Mouse (Mus musculus) CD4-positive naive resting alpha-beta T cell, adult 57 days (primary cell): ENCODE data around the gene Nt5c3b. TPM values are rescaled to one million over a fixed set of nuclear protein-coding genes. Genes with fewer than 3 reads are reported as not detected.

ENCODE experiments used
- total RNA-seq: library from RNA; stranded (reverse); gene quantifications from one replicate; pipeline ENCODE4 v1.2.4, GENCODE M21; 2023

Nt5c3b gene
- total RNA-seq: 91.2 TPM

DNA sequence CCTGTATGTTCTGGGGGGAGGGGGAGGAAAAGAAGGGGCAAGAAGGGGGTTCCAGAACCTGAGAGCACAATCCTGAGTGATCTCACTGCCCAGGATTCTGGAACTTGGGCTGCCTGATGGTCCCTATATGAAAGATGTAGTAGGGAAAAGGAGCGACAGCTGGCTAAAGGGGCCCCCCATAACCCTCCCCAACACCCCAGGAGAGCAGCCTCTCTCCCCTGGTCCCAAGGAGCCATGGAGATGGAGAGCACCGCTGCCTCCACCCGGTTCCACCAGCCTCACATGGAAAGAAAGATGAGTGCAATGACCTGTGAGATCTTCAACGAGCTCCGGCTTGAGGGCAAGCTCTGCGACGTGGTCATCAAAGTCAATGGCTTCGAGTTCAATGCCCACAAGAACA is at the start of gene Nt5c3b, which contains the start of gene Klhl10:
Gene Nt5c3b (minus strand): TSS at position 12 of the 400 bp plus-strand sequence.
Gene Klhl10 (plus strand): TSS at position 121 of the 400 bp plus-strand sequence.

DNA sequence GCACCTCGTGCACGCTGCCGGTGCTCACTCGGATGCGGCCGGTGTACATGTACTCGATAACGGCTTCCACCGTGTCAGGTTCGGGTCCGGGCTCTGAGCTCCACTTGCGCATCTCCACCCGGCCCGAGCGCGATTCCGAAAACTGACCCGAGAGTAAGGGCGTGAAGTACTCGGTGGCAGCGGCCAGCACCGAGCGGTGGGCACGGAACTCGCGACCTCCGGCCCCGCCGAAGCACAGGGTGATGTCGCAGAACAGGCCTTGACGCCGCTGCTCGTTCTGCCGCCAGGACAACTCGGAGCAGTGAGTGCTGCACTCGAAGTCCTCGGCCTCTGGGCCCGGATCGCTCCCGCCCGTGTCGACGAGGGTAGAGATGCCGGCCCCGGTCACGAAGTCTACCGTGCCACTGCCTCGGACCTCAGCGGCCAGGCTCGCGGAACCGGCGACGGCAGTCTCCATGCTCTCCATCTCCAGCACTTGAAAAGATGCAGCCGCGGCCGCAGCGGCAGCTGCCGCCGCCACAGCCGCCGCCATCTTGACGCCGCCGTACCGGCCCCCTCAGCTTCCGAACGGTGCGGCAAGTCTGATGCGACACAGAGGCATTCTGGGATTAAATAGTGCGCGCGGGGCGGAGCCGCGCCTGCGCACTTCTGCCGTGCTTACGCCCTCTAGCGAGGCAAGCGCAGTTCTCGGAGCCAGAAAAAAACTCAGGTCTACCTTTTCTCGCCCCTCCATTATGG is 30.8 kb upstream of the Nt5c3b start, which contains the start of gene Klhl11:
Gene Klhl11 (minus strand): TSS at position 545 of the 738 bp plus-strand sequence.

GRCm38 (mm10) chr11:100414914-100415822 is 26.4 kb downstream of the Nt5c3b start, which contains the start of gene Fkbp10:
Fkbp10 (plus strand) TSS chr11:100415697.

GRCm38 (mm10) chr11:100414021-100414913 is 27.3 kb downstream of the Nt5c3b start, which contains the start of gene P3h4:
P3h4 (minus strand) TSS chr11:100414836.

GRCm38 (mm10) chr11:100397600-100398389 is 43.8 kb downstream of the Nt5c3b start, which contains the start of gene Jup:
Jup (minus strand) TSS chr11:100397763.

Other genes with a start within 250 kb of the Nt5c3b start
- gene Krt9, start 248.6 kb downstream of the Nt5c3b start, total RNA-seq: not detected
- gene Krt14, start 234.3 kb downstream of the Nt5c3b start, total RNA-seq: not detected
- not detected for gene Krt16, start 192.9 kb downstream of the Nt5c3b start, total RNA-seq
- not detected for gene Krt17, start 180.8 kb downstream of the Nt5c3b start, total RNA-seq
- not detected for gene Krt42, start 171.9 kb downstream of the Nt5c3b start, total RNA-seq
- 2,248 TPM for gene Eif1, start 121.9 kb downstream of the Nt5c3b start, total RNA-seq
- not detected for gene Gast, start 107.4 kb downstream of the Nt5c3b start, total RNA-seq
- 0.86 TPM for gene Hap1, start 85.7 kb downstream of the Nt5c3b start, total RNA-seq
- 13.5 TPM for gene Jup, start 44.0 kb downstream of the Nt5c3b start, total RNA-seq
- 0.35 TPM for gene P3h4, start 27.0 kb downstream of the Nt5c3b start, total RNA-seq
- gene Fkbp10, start 26.1 kb downstream of the Nt5c3b start, total RNA-seq: 1.8 TPM
- gene Klhl10, start 109 bp upstream of the Nt5c3b start, total RNA-seq: 2.0 TPM
- gene Klhl11, start 30.9 kb upstream of the Nt5c3b start, total RNA-seq: 27.2 TPM
- gene Acly, start 86.2 kb upstream of the Nt5c3b start, total RNA-seq: 150 TPM
- not detected for gene Ttc25, start 103.8 kb upstream of the Nt5c3b start, total RNA-seq
- 107 TPM for gene Cnp, start 133.1 kb upstream of the Nt5c3b start, total RNA-seq
- gene Nkiras2, start 177.4 kb upstream of the Nt5c3b start, total RNA-seq: 20.9 TPM
- 411 TPM for gene Dnajc7, start 178.4 kb upstream of the Nt5c3b start, total RNA-seq